Mouse (Mus musculus): ENCODE measurements around the gene Fam89a.

Gene Fam89a

GRCm38 (mm10) chr8:124754101-124754791 is 2.6 kb upstream of the Fam89a start:
- DNase-seq (ENCODE audit: low spot score), result no peak

GRCm38 (mm10) chr8:124752325-124752862 is 762 bp upstream of the Fam89a start:
- DNase-seq (ENCODE audit: low spot score), result no peak

- DNase-seq (ENCODE audit: low spot score), result no peak
These were observed 441 bp downstream of the Fam89a start for GRCm38 (mm10) chr8:124751191-124751590.

- DNase-seq (ENCODE audit: low spot score), result no peak
These were observed 5.0 kb downstream of the Fam89a start for GRCm38 (mm10) chr8:124746661-124747060.

- DNase-seq (ENCODE audit: low spot score), result peak; percentile 23
These were observed 12.4 kb downstream of the Fam89a start for GRCm38 (mm10) chr8:124739268-124739667.

- DNase-seq (ENCODE audit: low spot score), result no peak
These were observed 16.2 kb downstream of the Fam89a start for GRCm38 (mm10) chr8:124735371-124735911.

- DNase-seq (ENCODE audit: low spot score), result no peak
These were observed 18.8 kb downstream of the Fam89a start for GRCm38 (mm10) chr8:124732828-124733227.

GRCm38 (mm10) chr8:124724301-124724700 is 27.3 kb downstream of the Fam89a start:
- no peak for DNase-seq (ENCODE audit: low spot score)

GRCm38 (mm10) chr8:124721862-124722515 is 29.6 kb downstream of the Fam89a start, which contains the start of the genes Ttc13 and Arv1:
Gene Ttc13, minus strand, starts transcription at chr8:124721983.
Gene Arv1, plus strand, starts transcription at chr8:124722139.
- peak; percentile 87 for DNase-seq (ENCODE audit: low spot score)

- DNase-seq (ENCODE audit: low spot score), result no peak
These were observed 30.4 kb downstream of the Fam89a start for GRCm38 (mm10) chr8:124720938-124721861.

- no peak for DNase-seq (ENCODE audit: low spot score)
These were observed 31.5 kb downstream of the Fam89a start for GRCm38 (mm10) chr8:124720133-124720532.

- DNase-seq (ENCODE audit: low spot score), result no peak
These were observed 35.9 kb downstream of the Fam89a start for GRCm38 (mm10) chr8:124715736-124716135.

GRCm38 (mm10) chr8:124713207-124713606 is 38.4 kb downstream of the Fam89a start:
- no peak for DNase-seq (ENCODE audit: low spot score)

- no peak for DNase-seq (ENCODE audit: low spot score)
These were observed 45.8 kb downstream of the Fam89a start for GRCm38 (mm10) chr8:124705823-124706222.

GRCm38 (mm10) chr8:124704376-124704775 is 47.3 kb downstream of the Fam89a start:
- no peak for DNase-seq (ENCODE audit: low spot score)

- no peak for DNase-seq (ENCODE audit: low spot score)
These were observed 48.1 kb downstream of the Fam89a start for GRCm38 (mm10) chr8:124703526-124703925.

GRCm38 (mm10) chr8:124702183-124702582 is 49.4 kb downstream of the Fam89a start:
- DNase-seq (ENCODE audit: low spot score), result no peak

GRCm38 (mm10) chr8:124701023-124701422 is 50.6 kb downstream of the Fam89a start:
- DNase-seq (ENCODE audit: low spot score), result no peak

- DNase-seq (ENCODE audit: low spot score), result no peak
These were observed 51.4 kb downstream of the Fam89a start for GRCm38 (mm10) chr8:124700271-124700670.

GRCm38 (mm10) chr8:124695424-124696100 is 56.1 kb downstream of the Fam89a start:
- DNase-seq (ENCODE audit: low spot score), result no peak

GRCm38 (mm10) chr8:124691706-124692105 is 59.9 kb downstream of the Fam89a start:
- DNase-seq (ENCODE audit: low spot score), result no peak
